8 mouse cellular contexts compared by ENCODE assay signal in genomic region chr4:150239087-150239480, GRCm38 (mm10). TPM values are rescaled to one million over a fixed set of nuclear protein-coding genes. Genes with fewer than 3 reads are reported as not detected.
A peak's percentile ranks its signal among the peaks of the same experiment; 100 is the strongest.
DNase-seq lines count a peak whose midpoint lies in the region; ATAC-seq and TF ChIP-seq lines count a peak whose summit lies in the region.

No protein-coding gene starts in this region.

- H3K27ac ChIP-seq in kidney, adult 2 months (ENCODE audit: insufficient read depth, low read depth, low read length), result 0 out of 2 replicates have a peak overlapping the region, but pooled peaks have one; percentile 5
- peak overlapping the region; percentile 28 for H3K27ac ChIP-seq in brown adipose tissue, adult 24 weeks (replicated peaks; ENCODE audit: low read depth, low read length)
- H3K27ac ChIP-seq in hindbrain, embryonic 14.5 days, result no peak overlapping the region
- H3K27ac ChIP-seq in midbrain, embryonic 14.5 days (replicated peaks; ENCODE audit: low read depth, low read length), result no peak overlapping the region

- H3K36me3 ChIP-seq in kidney, adult 2 months (ENCODE audit: control insufficient read depth, insufficient read depth, low read length), result peaks cover 3% of the 10 kb centered on the region
- H3K36me3 ChIP-seq in hindbrain, embryonic 14.5 days (replicated peaks; ENCODE audit: control insufficient read depth, insufficient read depth), result peaks cover 38% of the 10 kb centered on the region
- peaks cover 37% of the 10 kb centered on the region for H3K36me3 ChIP-seq in midbrain, embryonic 14.5 days (ENCODE audit: control insufficient read depth, insufficient read depth, low read length)

- TF ChIP-seq CTCF in kidney, adult 2 months (conservative IDR thresholded peaks at IDR 0.05; ENCODE audit: insufficient read depth, insufficient read length, low read depth, low read length), result no peak

- 49% methylated on average over 5 of the region's 5 CpGs for WGBS in kidney, adult 2 months
- WGBS in hindbrain, embryonic 14.5 days, result 27% methylated on average over 5 of the region's 5 CpGs
- 37% methylated on average over 5 of the region's 5 CpGs for WGBS in midbrain, embryonic 14.5 days

- TF ChIP-seq POLR2A in kidney, adult 2 months (IDR thresholded peaks at IDR 0.05; ENCODE audit: low read depth, low read length), result no peak

- no peak for ATAC-seq in hindbrain, embryonic 14.5 days (ENCODE audit: low FRiP score)
- no peak for ATAC-seq in midbrain, embryonic 14.5 days (ENCODE audit: low FRiP score, low TSS enrichment)

- H3K4me1 ChIP-seq in kidney, adult 2 months (ENCODE audit: control insufficient read depth, insufficient read depth, low read length), result peaks cover 25% of the 10 kb centered on the region
- peaks cover 20% of the 10 kb centered on the region for H3K4me1 ChIP-seq in brown adipose tissue, adult 24 weeks (ENCODE audit: control insufficient read depth, insufficient read depth, insufficient read length, low read length)
- H3K4me1 ChIP-seq in hindbrain, embryonic 14.5 days (replicated peaks; ENCODE audit: control insufficient read depth, insufficient read depth, low read length), result peaks cover 19% of the 10 kb centered on the region
- peaks cover 28% of the 10 kb centered on the region for H3K4me1 ChIP-seq in midbrain, embryonic 14.5 days (ENCODE audit: control insufficient read depth, insufficient read depth, low read length)

- no peaks in the 10 kb centered on the region for H3K9me3 ChIP-seq in hindbrain, embryonic 14.5 days (ENCODE audit: control insufficient read depth, low read length)
- H3K9me3 ChIP-seq in midbrain, embryonic 14.5 days (ENCODE audit: control insufficient read depth, low read length), result no peaks in the 10 kb centered on the region

- no peak for DNase-seq in kidney, adult 2 months
- DNase-seq in kidney, postnatal 36 days, result no peak
- DNase-seq in hindbrain, embryonic 14.5 days (ENCODE audit: low spot score), result no peak
- no peak for DNase-seq in midbrain, embryonic 14.5 days
- no peak for DNase-seq in layer of hippocampus, postnatal 25 days (ENCODE audit: extremely low spot score in 1 of 2, low spot score in 1 of 2)
- no peak for DNase-seq in gastrocnemius, adult 18-20 months (ENCODE audit: low spot score)
- no peak for DNase-seq in cerebellum, adult 9-11 months

- no peak overlapping the region for H3K4me3 ChIP-seq in kidney, adult 2 months (ENCODE audit: insufficient read depth, low read depth, low read length)
- H3K4me3 ChIP-seq in brown adipose tissue, adult 24 weeks (ENCODE audit: insufficient read depth, low read depth, low read length), result peak overlapping the region; percentile 83
- peak overlapping the region; percentile 75 for H3K4me3 ChIP-seq in hindbrain, embryonic 14.5 days (replicated peaks; ENCODE audit: low read length)
- H3K4me3 ChIP-seq in midbrain, embryonic 14.5 days (replicated peaks; ENCODE audit: low read depth, low read length), result peak overlapping the region; percentile 50

- peak overlapping the region; percentile 84 for H3K4me2 ChIP-seq in hindbrain, embryonic 14.5 days (replicated peaks)
- H3K4me2 ChIP-seq in midbrain, embryonic 14.5 days (ENCODE audit: low read length), result peak overlapping the region; percentile 86

- H3K9ac ChIP-seq in hindbrain, embryonic 14.5 days, result peak overlapping the region; percentile 84
- peak overlapping the region; percentile 91; the same call in 1 of the 2 replicates for H3K9ac ChIP-seq in midbrain, embryonic 14.5 days (replicated peaks; ENCODE audit: low read length)

- H3K27me3 ChIP-seq in kidney, adult 2 months (replicated peaks; ENCODE audit: control insufficient read depth, insufficient read depth, low read length), result no peaks in the 10 kb centered on the region
- no peaks in the 10 kb centered on the region for H3K27me3 ChIP-seq in hindbrain, embryonic 14.5 days (ENCODE audit: control insufficient read depth, insufficient read depth, low read length)
- H3K27me3 ChIP-seq in midbrain, embryonic 14.5 days (ENCODE audit: control insufficient read depth, insufficient read depth, low read length), result no peaks in the 10 kb centered on the region

RNA-seq across cellular contexts. Expression of gene Eno1, which starts 2.6 kb away (rescaled TPM):
- 630 and 636 TPM in 2 replicates for polyA plus RNA-seq in kidney, adult 2 months (2012; rRNA removed)
- 2,211 and 3,699 TPM in 2 replicates for polyA plus RNA-seq in brown adipose tissue, adult 24 weeks (2012; ENCODE audit: insufficient read depth, insufficient read length, missing spikeins)
- 955 and 1,038 TPM in 2 replicates for polyA plus RNA-seq in hindbrain, embryonic 14.5 days (2014; fragmentation: Nextera tagmentation; extraction: Ambion mirVana)
- 935 and 972 TPM in 2 replicates for polyA plus RNA-seq in midbrain, embryonic 14.5 days (2014; fragmentation: Nextera tagmentation; extraction: Ambion mirVana)
- total RNA-seq in layer of hippocampus, postnatal 25 days (2021), result 100 to 1,000 TPM; 401 to 447 TPM
- 10 to 100 TPM; 59.3 to 62.6 TPM for total RNA-seq in gastrocnemius, adult 18-20 months (2021)

RNA-seq across cellular contexts. Expression of gene Car6, which starts 38.0 kb away (rescaled TPM):
- not detected in 2 replicates for polyA plus RNA-seq in kidney, adult 2 months (2012; rRNA removed)
- not detected in 2 replicates for polyA plus RNA-seq in brown adipose tissue, adult 24 weeks (2012; ENCODE audit: insufficient read depth, insufficient read length, missing spikeins)
- polyA plus RNA-seq in hindbrain, embryonic 14.5 days (2014; fragmentation: Nextera tagmentation; extraction: Ambion mirVana), result not detected in 2 replicates
- 0.32 TPM in 1 of 2 replicates, not detected in the other for polyA plus RNA-seq in midbrain, embryonic 14.5 days (2014; fragmentation: Nextera tagmentation; extraction: Ambion mirVana)
- not detected for total RNA-seq in layer of hippocampus, postnatal 25 days (2021)
- total RNA-seq in gastrocnemius, adult 18-20 months (2021), result not detected

RNA-seq across cellular contexts. Expression of gene Rere, which starts 42.4 kb away (rescaled TPM):
- 45.6 and 58.8 TPM in 2 replicates for polyA plus RNA-seq in kidney, adult 2 months (2012; rRNA removed)
- polyA plus RNA-seq in brown adipose tissue, adult 24 weeks (2012; ENCODE audit: insufficient read depth, insufficient read length, missing spikeins), result 38.7 and 39.8 TPM in 2 replicates
- polyA plus RNA-seq in hindbrain, embryonic 14.5 days (2014; fragmentation: Nextera tagmentation; extraction: Ambion mirVana), result 44.4 and 46.8 TPM in 2 replicates
- polyA plus RNA-seq in midbrain, embryonic 14.5 days (2014; fragmentation: Nextera tagmentation; extraction: Ambion mirVana), result 37.6 and 48.6 TPM in 2 replicates
- total RNA-seq in layer of hippocampus, postnatal 25 days (2021), result 100 to 1,000 TPM; 106 to 134 TPM
- 10 to 100 TPM; 66.1 to 70.4 TPM for total RNA-seq in gastrocnemius, adult 18-20 months (2021)

Comparison
In these comparisons a context has a peak if more than half of its experiments do, and no peak if none do; other contexts are left out.
1. H3K27ac ChIP-seq: peak in kidney, adult 2 months (single experiment) and brown adipose tissue, adult 24 weeks (single experiment); none in hindbrain, embryonic 14.5 days (single experiment) and midbrain, embryonic 14.5 days (single experiment).